Mouse (Mus musculus) stomach, postnatal 0 days (tissue): ENCODE results near the gene Tmed4.

Experiments used
- CTCF ChIP-seq: IDR thresholded peaks from 2 replicates; pipeline ENCODE4 v1.5.1; 2016; ENCODE audit warnings: antibody characterized with exemption, low read depth, mild to moderate bottlenecking, moderate library complexity
- EP300 ChIP-seq: optimal IDR thresholded peaks from 2 replicates; pipeline ENCODE3; 2016; ENCODE audit warnings: antibody characterized with exemption

DNA sequence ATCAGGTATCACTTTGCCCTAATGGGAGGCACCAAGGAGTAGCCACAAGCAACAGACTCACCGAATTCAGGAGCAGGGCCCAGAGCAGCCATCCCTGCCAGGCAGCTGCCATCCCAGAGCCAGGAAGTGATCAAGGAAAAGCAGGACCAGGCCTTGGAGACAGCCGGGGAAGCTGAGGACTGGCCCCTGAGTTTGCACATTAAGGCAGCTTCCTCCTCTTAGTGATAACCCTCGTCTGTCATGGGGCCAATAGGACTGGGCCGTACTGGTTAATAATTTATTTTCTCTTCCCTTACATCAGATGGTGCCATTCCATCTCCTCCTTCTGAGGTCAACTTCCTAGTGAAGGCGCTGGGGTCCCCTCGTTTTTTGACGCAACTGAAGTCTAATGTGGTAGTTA, 44.7 kb downstream of the Tmed4 start, which contains the start of gene Npc1l1:
- TF ChIP-seq EP300 (no peak), CTCF (no peak)
